Mouse (Mus musculus) kidney, adult 9 months (tissue): Measurements from ENCODE around the gene Fkbp14.
A peak's percentile ranks its signal among the peaks of the same experiment; 100 is the strongest.

Source experiments
- DNase-seq: peaks from one replicate; pipeline ENCODE4 v3.0.0; 2022

The Fkbp14 gene

DNA sequence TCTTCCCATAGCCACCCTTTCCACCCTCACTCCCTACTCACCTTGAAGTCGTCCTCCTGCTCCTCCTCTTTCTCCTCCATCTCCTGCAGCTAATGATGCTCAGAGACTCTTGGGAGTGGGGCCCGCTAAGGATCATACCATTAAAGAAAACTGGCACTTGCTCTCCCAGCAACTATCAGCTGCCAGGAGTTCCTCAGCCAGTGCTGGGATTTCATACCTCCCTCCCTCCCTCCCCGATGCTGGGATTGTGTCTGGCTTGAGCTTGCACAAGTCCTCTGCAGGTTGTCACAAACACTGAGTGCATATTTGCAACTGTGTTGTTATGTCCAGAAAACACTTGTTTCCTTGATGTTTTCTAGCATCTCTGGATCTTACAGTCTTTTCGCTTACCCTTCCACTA is at the start of gene Fkbp14:
Fkbp14 (minus strand) TSS at position 101 of the 400 bp plus-strand sequence.
- no peak for DNase-seq

DNA sequence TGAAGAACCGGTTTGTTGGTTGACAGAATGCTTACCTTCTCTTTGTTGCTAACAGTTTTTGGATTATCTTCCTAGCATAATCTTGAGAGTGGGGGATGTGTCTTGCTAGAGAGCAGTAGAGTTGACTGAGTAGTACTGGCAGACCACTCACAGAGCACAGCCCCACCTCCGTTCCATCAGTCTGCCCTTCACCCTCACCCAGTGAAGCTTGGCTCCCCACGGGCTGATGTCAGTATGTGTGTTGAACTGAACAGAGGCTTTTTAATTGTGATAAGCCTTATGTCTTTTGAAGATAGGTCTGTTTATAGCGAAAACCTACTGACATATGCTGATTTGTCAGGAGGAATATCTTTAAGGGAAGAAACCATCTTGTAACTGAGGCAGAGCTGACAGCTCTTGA is 46.1 kb upstream of the Fkbp14 start:
- no peak for DNase-seq

DNA sequence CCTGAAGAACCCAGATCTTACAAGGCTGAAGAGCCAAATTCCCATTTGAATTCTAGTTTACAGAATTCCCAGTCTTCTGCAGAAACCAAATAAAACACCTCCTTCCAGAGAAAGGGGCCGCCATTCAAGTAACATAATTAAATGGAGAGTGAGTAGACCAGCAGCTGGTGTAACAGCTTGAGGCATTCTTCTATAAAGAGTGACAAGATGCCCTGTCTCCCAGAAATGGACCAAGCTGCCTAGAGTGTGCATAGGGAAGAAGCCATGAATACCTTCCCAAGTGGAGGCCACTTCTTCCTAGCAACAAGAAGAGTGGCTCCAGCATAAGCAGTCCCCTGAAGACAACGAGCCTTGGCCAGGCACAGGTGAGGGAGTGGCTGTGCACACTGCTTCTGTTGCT is 44.8 kb upstream of the Fkbp14 start:
- DNase-seq = no peak

DNA sequence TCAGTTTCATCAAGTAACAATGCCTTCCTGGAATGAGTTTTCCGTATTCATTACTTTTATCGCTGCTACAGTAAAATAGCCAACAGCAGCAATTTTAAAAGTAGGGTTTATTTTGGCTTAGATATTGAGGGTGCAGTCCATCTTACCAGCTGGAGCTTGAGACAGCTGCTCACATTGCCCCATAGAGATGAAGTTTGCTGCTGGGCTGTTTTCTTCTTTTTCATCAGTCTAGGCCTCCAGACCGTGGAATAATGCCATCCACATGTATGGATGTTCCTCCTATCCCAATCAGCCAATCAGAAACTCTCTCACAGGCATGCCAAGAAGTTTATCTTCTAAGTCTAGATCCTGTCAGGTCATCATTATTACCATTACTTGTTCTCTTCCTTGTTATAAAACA is 42.8 kb upstream of the Fkbp14 start:
- no peak for DNase-seq

DNA sequence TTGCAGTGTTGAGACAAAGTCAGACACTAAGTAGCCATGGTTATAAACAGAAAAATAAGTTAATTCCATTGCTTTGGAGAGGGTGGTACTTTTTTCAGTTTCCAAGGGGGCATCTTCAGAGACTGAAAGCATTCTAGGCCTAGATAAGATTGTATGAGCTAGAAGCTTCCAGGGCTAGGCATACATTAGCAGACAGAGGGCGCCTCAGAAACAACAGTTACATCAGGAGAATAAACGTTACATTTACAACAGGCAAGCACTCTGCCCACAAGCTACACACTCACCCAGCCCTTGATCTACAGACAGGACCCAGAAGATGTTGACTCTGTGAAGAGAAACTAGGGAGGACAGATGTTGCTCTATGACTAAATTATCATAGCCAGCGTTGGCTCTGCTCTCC is 34.4 kb upstream of the Fkbp14 start:
- peak; percentile 13 for DNase-seq

DNA sequence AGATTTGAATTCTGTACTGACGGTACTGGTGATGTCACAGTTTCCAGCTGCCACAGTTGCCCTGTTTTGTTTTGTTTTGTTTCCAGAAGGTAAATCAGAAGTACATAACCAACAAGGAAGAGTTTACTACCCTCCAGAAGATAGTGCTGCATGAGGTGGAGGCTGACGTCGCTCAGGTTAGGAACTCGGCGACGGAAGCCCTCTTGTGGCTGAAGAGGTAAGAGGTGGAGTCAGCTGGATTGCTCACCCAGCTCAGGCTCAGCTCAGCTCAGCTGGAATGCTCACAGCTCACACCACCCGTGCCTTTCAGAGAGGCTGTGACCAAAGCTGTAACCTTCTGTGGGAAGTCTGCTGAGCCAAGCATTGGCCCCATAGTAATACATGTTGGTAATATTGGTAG is 32.6 kb upstream of the Fkbp14 start:
- peak; percentile 60 for DNase-seq

DNA sequence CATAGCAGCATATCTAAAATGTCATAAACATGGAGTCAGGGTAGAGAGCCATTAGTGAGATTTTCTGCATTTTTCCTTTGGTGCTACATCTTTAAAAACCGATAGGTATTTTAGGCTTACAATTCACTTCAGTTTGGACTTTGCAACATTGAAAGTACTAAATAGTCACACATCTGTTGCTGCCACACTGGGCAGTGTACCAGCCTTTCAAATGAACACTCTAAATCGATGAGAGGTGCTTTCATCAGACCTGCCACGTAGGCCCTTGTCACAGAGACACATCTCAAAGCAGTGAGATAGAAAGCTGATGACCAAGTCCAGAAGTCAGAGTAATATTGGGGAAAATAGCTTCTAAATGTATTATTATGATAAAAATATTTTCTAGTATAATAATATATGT is 31.3 kb upstream of the Fkbp14 start:
- DNase-seq = no peak

DNA sequence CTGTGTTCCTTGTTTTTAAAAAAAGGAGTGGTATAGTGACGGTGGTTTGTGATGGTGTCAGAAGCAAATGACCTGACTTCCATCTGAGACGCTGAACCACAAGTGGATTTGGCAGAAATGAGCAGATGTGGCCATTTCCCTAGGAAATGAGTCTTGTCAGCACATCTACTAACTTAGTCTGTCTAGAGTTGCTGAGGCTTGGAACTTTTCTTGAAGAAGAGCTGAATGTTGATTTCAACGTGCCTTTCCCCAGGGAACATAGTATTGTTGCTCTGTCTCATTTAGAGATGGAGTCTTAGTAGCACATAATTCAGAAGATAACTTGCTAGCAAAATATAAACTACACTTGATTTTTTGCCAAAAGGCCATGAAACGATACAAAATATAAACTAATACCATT is 23.2 kb upstream of the Fkbp14 start:
- DNase-seq = no peak

DNA sequence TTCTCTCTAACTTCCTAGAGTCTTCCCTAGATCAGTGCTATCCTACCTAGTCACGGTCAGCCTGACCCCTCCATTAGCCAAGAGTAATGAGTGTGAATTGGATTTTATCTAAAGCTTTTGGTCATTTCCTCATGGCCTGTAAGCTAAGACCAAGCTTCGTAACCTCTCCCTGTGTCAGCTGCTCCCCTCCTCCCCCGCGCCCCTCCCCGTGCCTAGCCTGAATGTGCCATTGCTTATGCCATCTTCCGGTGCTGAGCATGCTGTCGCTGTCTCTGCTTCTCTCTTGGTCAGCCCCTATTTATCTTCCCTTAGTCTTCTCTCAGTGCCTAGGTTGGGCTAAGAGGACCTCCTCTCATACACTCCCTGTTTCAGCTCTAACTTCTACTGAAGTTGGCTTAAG is 22.4 kb upstream of the Fkbp14 start:
- DNase-seq = no peak

DNA sequence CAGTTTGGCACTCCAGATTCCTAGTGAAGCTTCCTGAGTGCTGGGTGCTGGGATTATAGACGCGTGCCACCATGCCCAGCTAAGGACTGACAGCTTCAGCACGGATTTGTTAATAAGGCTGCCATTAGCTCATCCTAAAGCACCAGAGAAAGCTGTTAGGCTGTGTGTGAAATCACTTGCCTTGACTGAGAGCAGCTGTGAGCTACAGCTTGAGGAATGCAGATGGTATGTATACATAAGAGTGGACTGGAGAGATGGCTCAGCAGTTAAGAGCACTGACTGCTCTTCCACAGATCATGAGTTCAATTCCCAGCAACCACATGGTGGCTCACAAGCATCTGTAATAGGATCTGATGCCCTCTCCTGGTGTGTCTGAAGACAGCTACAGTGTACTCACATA is 20.3 kb upstream of the Fkbp14 start:
- no peak for DNase-seq

DNA sequence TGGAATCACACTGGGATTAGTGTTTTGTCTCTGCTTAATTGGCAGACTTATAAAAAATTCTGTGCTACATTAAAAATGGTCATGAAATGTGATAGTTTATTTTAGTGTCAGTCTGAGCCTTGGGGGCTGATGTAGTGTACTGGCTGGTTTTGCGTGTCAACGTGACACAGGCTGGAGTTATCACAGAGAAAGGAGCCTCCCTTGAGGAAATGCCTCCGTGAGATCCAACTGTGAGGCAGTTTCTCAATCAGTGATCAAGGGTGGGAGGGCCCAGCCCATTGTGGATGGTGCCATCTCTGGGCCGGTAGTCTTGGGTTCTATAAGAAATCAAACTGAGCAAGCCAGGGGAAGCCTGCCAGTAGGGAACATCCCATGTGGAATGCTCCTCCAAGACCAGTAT is 9.1 kb upstream of the Fkbp14 start:
- DNase-seq = no peak

DNA sequence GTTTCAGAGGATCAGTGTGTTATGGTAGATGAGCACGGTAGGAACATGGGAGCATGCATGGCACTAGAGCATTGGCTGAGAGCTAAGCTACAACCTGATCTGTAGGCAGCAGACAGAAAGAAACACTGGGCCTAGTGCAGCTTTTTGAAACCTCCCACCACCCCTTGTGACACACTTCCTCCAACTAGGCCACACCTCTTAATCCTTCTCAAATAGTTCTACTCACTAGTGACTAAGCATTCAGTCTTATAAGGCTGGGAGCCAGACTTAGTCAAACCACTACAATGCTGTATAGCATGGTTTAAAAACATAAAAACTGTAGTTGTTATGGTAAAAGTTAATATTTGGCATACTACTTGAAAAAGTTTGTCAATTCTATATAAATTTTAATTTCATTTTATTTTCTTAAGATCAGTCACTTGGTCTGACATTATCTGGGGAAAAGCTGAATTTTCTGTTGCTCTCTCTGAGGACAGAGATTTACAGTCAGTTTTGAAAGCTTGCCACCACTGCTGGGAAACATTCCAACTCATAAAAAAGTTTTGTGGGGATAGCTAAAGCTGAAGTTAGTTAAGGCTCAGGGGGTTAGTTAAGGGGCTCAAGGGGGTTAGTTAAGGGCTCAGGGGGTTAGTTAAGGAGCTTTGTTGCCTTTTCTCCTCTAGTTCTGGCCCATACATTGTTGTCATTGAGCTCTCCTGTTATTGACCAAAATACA is 7.0 kb upstream of the Fkbp14 start:
- DNase-seq = peak; percentile 49

DNA sequence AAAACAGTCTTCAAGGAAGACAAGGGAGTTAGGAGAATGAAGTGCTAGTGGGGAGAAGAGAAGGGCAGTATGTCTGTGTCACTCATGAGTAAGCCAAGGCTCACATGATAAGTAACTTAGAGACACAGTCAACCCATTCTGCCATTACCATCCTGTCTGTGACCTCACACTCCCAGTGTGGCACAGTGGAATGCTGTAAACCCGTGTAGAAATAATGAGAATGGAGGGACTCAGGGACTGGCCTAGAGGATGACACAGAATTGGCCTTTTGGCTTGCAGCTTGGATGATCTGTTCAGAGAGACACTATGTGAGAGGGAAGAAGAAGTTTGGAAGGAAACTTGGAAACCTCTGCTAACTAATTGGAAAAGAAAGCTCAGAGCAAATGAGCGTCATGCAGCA is 5.8 kb upstream of the Fkbp14 start:
- DNase-seq = no peak

DNA sequence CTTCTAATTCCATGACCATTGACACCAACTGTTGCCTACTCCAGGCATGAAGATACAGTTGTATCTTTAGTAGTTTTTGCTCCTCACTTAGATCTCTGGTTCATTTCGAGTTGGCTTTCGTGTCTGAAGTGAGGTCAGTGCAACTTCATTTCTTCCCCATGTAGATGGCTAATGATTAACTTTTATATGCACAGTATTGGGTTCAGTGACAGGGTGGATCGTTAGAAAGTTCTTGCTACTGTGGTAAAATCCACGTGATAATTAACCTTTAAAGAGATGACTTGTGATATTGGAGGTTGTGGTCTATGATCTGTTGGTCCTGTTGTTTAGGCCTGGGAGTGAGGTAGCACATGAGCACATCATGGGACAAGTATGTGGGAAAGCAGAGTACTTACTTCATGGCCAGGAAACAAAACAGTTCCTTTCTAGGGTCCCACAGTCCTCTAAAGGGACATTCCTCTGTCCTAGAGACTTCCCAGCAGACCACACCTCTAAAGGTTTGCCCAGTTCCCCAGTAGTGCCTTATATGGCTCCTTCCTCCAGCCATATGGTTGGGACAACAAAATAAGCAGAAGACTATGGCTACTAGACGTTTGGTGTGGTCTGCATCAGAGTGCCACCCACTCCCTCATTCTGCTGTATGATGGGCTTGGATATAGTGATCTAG is 3.7 kb upstream of the Fkbp14 start:
- DNase-seq = no peak

DNA sequence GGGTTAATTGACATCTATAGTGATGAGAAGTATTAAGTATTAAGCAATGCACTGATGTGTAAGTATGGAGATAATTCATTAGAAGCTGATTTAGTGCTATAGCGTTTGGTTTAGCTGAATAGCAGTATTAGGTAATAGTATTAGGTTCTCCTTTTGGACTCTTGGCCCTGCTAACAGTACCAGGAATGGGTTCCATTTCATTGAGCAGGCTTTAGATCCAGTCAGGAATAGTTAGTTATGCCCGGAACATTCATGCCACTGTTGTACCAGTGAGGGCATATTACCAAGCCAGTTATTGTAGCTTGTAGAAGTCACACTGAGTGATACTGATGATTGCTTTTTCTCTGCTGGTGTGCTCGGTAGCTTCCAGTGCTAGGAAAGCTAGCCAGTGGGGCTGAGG is 603 bp upstream of the Fkbp14 start:
- peak; percentile 72 for DNase-seq

DNA sequence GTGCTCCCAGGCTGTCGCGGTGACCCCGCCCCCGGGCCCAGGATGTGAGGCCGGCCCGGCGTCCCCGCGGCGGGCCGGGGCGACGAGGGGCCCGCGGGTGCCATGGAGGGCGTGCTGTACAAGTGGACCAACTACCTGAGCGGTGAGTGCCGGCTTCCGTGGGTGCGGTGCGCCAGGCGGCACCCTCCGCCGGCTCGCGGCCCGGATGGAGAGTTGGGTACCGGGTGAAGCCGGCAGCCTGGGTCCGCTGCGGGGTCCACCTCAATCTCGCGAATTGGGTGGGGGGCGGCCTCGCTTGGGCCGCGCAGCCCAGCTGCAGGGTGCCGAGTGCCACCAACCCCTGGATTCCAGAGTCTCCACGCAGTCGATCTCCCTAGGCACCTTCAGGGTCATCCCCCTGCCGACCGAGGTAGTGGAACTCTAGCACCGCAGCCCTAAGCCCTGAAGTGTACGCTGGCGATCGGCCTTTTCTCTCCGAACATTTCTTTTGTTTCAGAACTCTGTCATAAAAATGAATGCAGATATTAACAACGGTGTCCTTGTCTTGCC is 1.7 kb downstream of the Fkbp14 start:
- no peak for DNase-seq

DNA sequence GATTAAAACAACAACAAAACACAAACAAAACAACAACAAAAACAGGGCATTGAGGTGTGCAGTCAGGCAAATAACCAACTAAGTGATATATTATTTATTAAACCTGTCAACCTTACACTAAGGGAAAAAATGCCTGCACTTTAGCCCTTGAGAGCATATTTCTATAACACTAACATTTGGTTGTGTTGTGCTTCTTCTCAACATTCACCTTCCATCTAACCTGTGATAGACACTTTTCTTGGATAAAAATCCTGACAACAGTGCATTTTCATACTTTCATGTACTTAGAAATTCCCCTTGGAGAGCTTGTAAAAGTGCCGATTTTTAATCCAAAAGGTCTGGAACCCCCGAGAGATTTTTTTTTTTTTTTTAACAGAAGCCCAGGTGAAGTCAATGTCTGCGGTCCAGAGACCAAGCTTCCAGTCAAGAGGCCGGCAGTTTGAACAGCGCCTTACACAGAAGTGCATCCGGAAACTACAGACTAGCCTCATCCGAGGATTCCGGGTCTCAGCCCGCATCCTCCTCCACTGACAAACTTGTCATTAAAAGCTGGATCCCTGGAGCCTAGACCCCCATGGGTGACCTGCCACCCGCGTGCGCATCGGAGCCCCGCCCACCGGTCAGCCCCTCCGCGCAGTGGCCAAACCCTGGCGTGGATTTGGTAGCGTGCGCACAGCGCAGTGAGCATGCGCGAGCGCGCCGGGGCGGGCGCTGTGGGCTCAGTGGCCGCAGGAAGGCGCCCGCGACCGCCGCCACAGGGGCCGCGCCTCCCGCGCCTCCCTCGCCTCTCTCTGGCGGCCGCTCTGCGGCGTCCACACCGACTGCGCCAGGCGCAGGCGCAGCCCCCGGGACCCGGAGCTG is 2.4 kb downstream of the Fkbp14 start, which contains the start of gene Plekha8:
Plekha8 (plus strand) TSS at position 643 of the 861 bp plus-strand sequence.
- peak; percentile 94 for DNase-seq

DNA sequence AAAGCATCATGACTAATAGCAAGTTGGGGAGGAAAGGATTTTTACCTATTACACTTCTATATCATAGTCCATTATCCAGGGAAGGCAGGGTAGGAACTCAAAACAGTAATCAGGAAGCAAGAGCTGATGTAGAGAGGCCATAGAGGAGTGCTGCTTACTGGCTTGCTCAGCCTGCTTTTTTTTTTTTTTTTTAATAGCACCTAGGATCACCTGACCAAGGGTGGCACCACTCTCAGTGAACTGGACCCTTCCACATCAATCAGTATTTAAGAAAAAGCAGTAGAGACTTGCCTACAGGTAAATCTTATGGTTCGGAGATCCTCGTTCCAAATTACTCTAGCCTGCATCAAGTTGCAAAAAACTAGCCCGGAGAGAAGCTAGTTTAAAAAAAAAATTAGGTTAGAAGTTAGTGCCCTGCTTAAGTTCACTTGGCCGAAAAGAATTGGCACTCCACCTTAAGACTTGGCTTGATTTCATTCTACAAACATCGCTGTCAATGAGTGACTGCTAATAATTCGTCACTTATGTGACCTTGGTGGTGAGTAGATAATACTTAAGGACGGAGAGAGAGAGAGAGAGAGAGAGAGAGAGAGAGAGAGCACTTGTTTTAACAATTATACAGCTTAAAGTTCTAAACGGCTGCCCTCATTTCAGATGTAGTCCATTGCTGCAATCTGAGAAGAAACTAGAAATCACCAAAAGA is 3.2 kb downstream of the Fkbp14 start:
- peak; percentile 91 for DNase-seq

DNA sequence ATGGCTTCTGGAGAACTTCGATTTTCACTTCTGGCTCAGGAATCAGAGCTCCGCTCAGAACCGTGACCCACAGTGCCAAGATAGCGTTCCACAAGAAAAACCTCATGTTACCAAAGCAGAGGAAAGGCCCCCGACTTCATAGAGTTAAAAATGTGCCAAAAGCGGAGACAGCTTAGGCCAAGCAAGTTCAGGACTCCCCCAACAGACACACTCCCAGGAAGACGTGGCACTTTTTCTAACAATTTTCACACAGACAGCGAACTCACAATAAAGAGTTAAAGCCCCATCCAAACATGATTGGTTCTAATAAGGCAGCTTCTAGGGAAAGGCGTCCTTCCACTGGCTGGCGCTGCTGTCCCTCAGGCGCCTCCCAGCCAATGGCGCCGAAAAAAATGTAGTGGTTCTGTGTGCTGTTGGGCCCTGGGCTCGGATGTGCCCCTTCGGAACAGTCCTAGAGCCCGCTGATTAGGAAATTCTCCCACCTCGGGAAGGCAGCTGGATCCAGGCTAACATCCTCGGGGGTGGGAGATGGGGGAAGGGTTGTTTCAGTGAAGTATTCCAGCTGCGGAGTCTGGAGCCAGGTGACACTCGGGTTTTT is 4.1 kb downstream of the Fkbp14 start:
- DNase-seq = peak; percentile 97

DNA sequence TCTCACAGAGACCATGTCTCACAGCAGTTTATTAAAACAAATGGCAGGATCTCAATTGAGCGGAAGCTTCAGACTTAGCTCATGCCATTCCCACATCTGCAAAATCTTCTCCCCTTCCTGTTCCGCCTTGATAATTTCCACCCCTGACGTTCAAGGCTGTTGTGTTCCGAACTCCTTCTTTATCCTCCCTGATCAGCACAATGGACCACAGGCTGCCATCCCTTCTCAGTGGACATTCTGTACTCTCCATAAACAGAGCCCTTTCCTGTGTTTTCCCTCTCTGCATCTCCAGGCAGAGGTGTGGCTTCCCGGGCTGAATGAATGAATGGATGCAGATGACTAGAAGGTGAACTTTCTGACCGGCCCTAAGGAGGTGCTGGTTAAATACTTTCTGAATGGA is 5.3 kb downstream of the Fkbp14 start:
- DNase-seq = no peak

DNA sequence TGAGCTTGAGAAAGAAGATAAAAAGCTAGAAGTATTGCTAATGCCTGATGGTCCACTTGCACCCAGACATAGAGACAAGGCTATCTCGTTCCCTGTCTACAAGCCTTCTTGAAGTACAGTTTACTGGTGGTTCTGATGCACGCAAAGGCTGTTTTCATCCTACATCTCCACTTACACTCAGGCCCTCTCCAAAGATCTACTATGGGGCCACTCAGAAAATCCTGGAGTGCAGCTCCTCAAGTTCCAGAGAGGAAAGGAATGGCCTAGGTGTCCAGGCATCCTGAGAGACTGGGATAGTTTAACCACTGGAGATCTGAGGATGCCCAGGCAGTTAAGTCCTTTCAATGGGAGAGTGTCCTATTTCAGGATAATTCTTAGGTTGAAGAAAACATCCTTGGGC is 6.4 kb downstream of the Fkbp14 start:
- no peak for DNase-seq

DNA sequence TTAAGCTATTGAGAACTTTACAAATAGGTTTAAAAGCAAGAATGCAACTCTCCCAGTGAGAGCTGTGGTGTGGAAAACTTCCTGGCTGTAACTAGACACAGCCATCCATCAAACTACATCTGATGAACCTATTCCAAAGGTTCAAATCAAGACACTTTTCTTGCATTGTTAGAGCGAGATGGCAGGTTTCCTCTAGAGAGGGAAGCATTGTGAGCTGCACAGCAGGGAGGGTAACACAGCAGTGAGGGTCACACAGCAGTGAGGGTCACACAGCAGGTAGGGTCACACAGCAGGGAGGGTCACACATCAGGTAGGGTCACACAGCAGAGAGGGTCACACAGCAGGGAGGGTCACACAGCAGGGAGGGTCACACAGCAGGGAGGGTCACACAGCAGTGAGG is 8.9 kb downstream of the Fkbp14 start:
- DNase-seq = no peak
